Mouse (Mus musculus) G1E (cell line): ENCODE measurements around the gene Dnajb2. TPM values are rescaled to one million over a fixed set of nuclear protein-coding genes. Genes with fewer than 3 reads are reported as not detected.

Source experiments
- ATAC-seq: 2 replicates; pipeline ENCODE4 v1.8.0; 2016; ENCODE audit warnings: mild to moderate bottlenecking; ENCODE audit not compliant: insufficient number of reproducible peaks, poor library complexity, low FRiP score, severe bottlenecking; ENCODE audit errors: extremely low read depth
- DNase-seq: peaks from one replicate; pipeline ENCODE4 v3.0.0; 2012; ENCODE audit warnings: low spot score
- H3K27me3 ChIP-seq: 2 replicates; pipeline ENCODE4 v1.6.1; 2012; ENCODE audit warnings: mild to moderate bottlenecking, low read length, inconsistent platforms; ENCODE audit not compliant: insufficient read depth
- H3K36me3 ChIP-seq: replicated peaks from 2 replicates; pipeline ENCODE3; 2012; ENCODE audit warnings: mild to moderate bottlenecking, inconsistent platforms
- H3K4me1 ChIP-seq: 2 replicates; pipeline ENCODE4 v1.6.1; 2012; ENCODE audit warnings: low read depth, low read length, inconsistent platforms, mixed read lengths; ENCODE audit not compliant: insufficient read depth
- H3K4me3 ChIP-seq: 2 replicates; pipeline ENCODE4 v1.5.1; 2012; ENCODE audit warnings: low read depth, mild to moderate bottlenecking, inconsistent platforms, low read length, moderate library complexity, mixed read lengths
- H3K9me3 ChIP-seq: replicated peaks from 2 replicates; pipeline ENCODE4 v1.6.1; 2012; ENCODE audit warnings: inconsistent platforms
- CTCF ChIP-seq: IDR thresholded peaks from 2 replicates; pipeline ENCODE4 v1.5.1; 2012; ENCODE audit warnings: low read depth, low read length, inconsistent platforms, mixed read lengths
- GATA1 ChIP-seq: IDR thresholded peaks from 2 replicates; pipeline ENCODE4 v1.6.1; 2012; ENCODE audit warnings: borderline replicate concordance, low read length, inconsistent platforms, mixed read lengths
- GATA2 ChIP-seq: IDR thresholded peaks from 2 replicates; pipeline ENCODE4 v1.6.1; 2012; ENCODE audit warnings: low read depth, low read length, inconsistent platforms, borderline replicate concordance
- POLR2AphosphoS5 ChIP-seq: IDR thresholded peaks from 2 replicates; pipeline ENCODE4 v1.6.1; 2012; ENCODE audit warnings: low read depth, low read length, inconsistent platforms; ENCODE audit not compliant: insufficient replicate concordance
- TAL1 ChIP-seq: conservative IDR thresholded peaks from 2 replicates; pipeline ENCODE4 v1.6.1; 2012; ENCODE audit warnings: low read depth, low read length, inconsistent platforms, mixed read lengths
- polyA plus RNA-seq: library from polyadenylated mRNA; stranded (reverse); fragments of >175 nt; gene quantifications from 2 replicates; pipeline ENCODE4 v1.2.3, GENCODE M21; 2012
- total RNA-seq, 2 experiments: library from RNA; stranded (forward) in 1 of 2; stranded (reverse) in 1 of 2; fragments of 200-1000 nt in 1 of 2; fragments of >200 nt in 1 of 2; fragmentation: Nextera tagmentation in 1 of 2; gene quantifications; 2 replicates each; pipeline ENCODE4 v1.2.3; 2014 to 2017

The Dnajb2 gene
- total and polyA plus RNA-seq, 3 experiments: 11.1 to 63.3 (median 13.9) TPM

- TF ChIP-seq POLR2AphosphoS5 (no peak), TAL1 (no peak), GATA2 (no peak), CTCF (no peak), GATA1 (no peak)
- peaks cover 46% of the 10 kb centered on the region for H3K36me3 ChIP-seq
- peaks cover 6% of the 10 kb centered on the region; the same call in 1 of the 2 replicates for H3K27me3 ChIP-seq
- peak overlapping the region; percentile 76 for H3K4me3 ChIP-seq
- H3K9me3 ChIP-seq: no peaks in the 10 kb centered on the region
- H3K4me1 ChIP-seq: peaks cover 74% of the 10 kb centered on the region
- DNase-seq: peak; percentile 85
- ATAC-seq: peak; percentile 48
Observed at GRCm38 (mm10) chr1:75218227-75219001, 17.8 kb upstream of the Dnajb2 start.

DNA sequence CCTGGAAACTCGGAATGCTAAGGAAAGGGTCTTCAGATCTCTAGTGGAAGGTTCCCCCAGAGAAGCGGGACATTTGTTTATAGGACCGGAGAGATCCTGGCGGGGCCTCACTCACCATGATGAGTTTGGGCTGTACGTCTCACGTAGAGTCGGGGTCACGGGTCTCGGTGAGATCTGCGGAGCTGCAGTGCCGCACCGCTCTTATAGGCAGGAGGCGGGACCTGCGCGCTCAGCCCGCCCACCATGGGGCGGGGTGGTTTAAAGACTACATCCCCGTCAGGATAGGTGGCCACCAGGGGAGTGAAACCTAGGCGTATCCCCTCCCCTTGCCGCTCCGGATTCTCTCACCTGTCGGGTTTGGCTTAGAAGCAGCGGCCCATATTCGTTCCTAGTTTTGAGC is 17.1 kb upstream of the Dnajb2 start:
- Histone ChIP-seq H3K36me3 (peaks cover 40% of the 10 kb centered on the region), H3K27me3 (peaks cover 6% of the 10 kb centered on the region; the same call in 1 of the 2 replicates), H3K4me3 (peak overlapping the region; percentile 76), H3K4me1 (peaks cover 72% of the 10 kb centered on the region), H3K9me3 (no peaks in the 10 kb centered on the region)
- TF ChIP-seq GATA1: no peak
- TF ChIP-seq POLR2AphosphoS5: peak; percentile 97
- no peak for TF ChIP-seq TAL1
- DNase-seq: peak; percentile 98
- peak; percentile 72 for ATAC-seq

DNA sequence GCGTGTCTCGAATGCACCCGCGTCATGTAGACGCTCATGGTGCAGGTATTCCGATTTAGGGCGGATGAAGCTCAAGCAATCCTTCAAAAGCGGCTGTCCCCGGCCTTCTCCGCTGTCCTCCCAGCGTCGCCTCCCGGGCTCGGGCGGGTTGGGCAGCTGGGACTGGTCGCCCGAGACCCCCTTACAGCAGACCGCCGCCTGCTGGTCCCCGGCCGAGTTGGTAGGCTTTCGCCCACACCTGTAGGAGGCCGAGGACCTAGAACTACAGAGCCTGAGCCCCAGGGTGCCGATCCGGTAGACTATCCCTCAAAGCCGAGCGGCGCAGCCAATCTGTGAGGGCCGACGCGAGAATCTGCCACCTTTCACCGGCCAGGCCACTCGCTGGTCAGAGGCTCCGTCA is 16.7 kb upstream of the Dnajb2 start, which contains the start of gene Tuba4a:
Gene Tuba4a (minus strand): TSS at position 335 of the 400 bp plus-strand sequence.
- DNase-seq: no peak
- no peak for ATAC-seq
- peak within 1 kb of the TSS; percentile 76 for H3K4me3 ChIP-seq
- TF ChIP-seq POLR2AphosphoS5 (no peak), CTCF (no peak), GATA1 (no peak), TAL1 (no peak), GATA2 (no peak)
- H3K27me3 ChIP-seq: peaks cover 6% of the 10 kb centered on the region; the same call in 1 of the 2 replicates
- peaks cover 35% of the 10 kb centered on the region for H3K36me3 ChIP-seq
- no peaks in the 10 kb centered on the region for H3K9me3 ChIP-seq
- peaks cover 72% of the 10 kb centered on the region for H3K4me1 ChIP-seq

DNA sequence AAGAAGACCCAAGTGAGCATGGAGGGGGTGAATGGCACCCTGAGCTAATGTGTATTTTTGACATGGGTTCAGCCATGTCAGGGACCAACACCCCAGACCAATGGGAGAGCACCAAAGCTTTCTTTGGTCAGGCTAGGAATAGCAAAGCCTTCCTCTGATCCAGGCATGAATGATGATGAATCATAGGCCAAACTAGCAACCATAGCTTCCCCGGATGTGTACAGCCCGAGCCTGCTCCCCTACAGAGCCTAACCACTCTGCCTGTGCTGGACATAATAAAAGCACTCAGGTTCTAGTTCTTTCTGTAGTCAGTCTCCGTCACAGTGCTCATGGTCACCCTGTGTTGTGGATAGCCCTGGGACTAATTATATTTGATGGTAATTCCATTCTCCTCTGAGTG is 14.7 kb upstream of the Dnajb2 start:
- TF ChIP-seq POLR2AphosphoS5: no peak
- TF ChIP-seq GATA1: no peak
- no peak for TF ChIP-seq TAL1
- no peak for TF ChIP-seq GATA2
- no peak for TF ChIP-seq CTCF
- Histone ChIP-seq H3K27me3 (peaks cover 9% of the 10 kb centered on the region; the same call in 1 of the 2 replicates), H3K9me3 (no peaks in the 10 kb centered on the region), H3K4me3 (no peak overlapping the region), H3K4me1 (peaks cover 69% of the 10 kb centered on the region), H3K36me3 (peaks cover 15% of the 10 kb centered on the region)
- no peak for ATAC-seq
- DNase-seq: no peak

DNA sequence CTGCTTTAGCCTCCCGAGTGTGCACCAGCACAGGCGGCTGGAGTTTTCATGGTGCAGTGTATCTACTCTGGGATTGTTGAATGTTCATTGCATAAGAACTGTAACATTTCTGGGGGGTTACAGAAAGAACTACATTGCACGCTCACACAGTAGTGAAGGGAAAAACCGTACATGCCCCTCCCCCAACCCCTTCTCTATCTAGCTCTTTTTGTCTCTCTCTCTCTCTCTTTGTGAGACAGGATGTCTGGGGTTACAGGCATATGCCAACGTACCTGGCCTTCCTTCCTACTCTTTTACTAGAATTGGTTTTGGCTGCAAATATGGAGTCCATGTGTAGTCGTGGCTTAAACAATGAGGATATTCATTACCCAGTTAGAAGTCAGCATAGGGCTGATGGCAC is 13.3 kb upstream of the Dnajb2 start:
- no peak for DNase-seq

GRCm38 (mm10) chr1:75223532-75223931 is 12.7 kb upstream of the Dnajb2 start:
- no peaks in the 10 kb centered on the region for H3K36me3 ChIP-seq
- peaks cover 18% of the 10 kb centered on the region for H3K27me3 ChIP-seq
- ATAC-seq: no peak

More for the DNA sequence above, 13.3 kb upstream of the Dnajb2 start:
- Histone ChIP-seq H3K27me3 (peaks cover 18% of the 10 kb centered on the region), H3K9me3 (no peaks in the 10 kb centered on the region), H3K36me3 (peaks cover 1% of the 10 kb centered on the region), H3K4me1 (peaks cover 61% of the 10 kb centered on the region), H3K4me3 (no peak overlapping the region)
- no peak for ATAC-seq
- TF ChIP-seq POLR2AphosphoS5: no peak
- no peak for TF ChIP-seq TAL1
- no peak for TF ChIP-seq CTCF
- no peak for TF ChIP-seq GATA1
- no peak for TF ChIP-seq GATA2

More at GRCm38 (mm10) chr1:75223532-75223931, 12.7 kb upstream of the Dnajb2 start:
- no peak overlapping the region for H3K4me3 ChIP-seq
- peaks cover 56% of the 10 kb centered on the region for H3K4me1 ChIP-seq
- no peaks in the 10 kb centered on the region for H3K9me3 ChIP-seq
- TF ChIP-seq GATA2 (no peak), GATA1 (no peak), POLR2AphosphoS5 (no peak), TAL1 (no peak), CTCF (no peak)
- DNase-seq: no peak
